16 mouse cellular contexts compared by ENCODE assay signal in the genomic region with DNA sequence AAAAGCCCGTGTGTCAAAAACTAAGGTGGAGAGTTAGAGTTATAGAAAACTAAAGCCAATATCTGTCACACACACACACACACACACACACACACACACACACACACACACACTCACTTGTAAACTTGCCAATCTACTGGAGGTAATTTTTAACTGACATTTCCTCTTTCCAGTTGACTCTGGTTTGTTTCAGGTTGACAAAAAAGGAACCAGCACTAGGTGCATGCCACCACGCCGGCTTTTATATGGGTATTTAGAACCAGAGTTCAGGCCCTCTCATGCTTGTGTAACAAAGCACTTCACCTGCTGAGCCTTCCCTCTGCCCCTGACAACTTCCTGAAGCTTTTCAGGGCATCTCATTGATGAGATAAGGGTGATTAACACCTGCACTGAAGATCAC.
"Had no signal": no experiment of that assay in that cellular context is flagged by ENCODE, and none has a peak within 500 bp of the region (broad histone marks: within the 10 kb centered on the region; RNA-seq: fewer than 3 reads in every experiment).

No protein-coding gene starts in this region.

- H3K4me3 ChIP-seq: intestine, embryonic 15.5 days; layer of hippocampus, adult 2 months; limb, embryonic 13.5 days; liver, embryonic 15.5 days; midbrain, embryonic 13.5 days; myocyte; neural tube, embryonic 15.5 days had no signal

- DNase-seq: left cerebral cortex, postnatal 4 days; lung, embryonic 14.5 days; lung, postnatal 10 days; right cerebral cortex, adult 18-20 months; right cerebral cortex, postnatal 25 days; thymus, postnatal 4 days had no signal

- H3K27ac ChIP-seq: intestine, embryonic 15.5 days; layer of hippocampus, adult 2 months; limb, embryonic 13.5 days; liver, embryonic 15.5 days; macrophage; midbrain, embryonic 13.5 days; neural tube, embryonic 15.5 days; stomach, postnatal 0 days had no signal

- H3K4me1 ChIP-seq: intestine, embryonic 15.5 days; liver, embryonic 15.5 days had no signal

- H3K9ac ChIP-seq: intestine, embryonic 15.5 days; limb, embryonic 13.5 days; liver, embryonic 15.5 days; lung, embryonic 14.5 days; midbrain, embryonic 13.5 days; neural tube, embryonic 15.5 days had no signal

- H3K9me3 ChIP-seq: intestine, embryonic 15.5 days; limb, embryonic 13.5 days; liver, embryonic 15.5 days; midbrain, embryonic 13.5 days; neural tube, embryonic 15.5 days had no signal

- H3K4me2 ChIP-seq: intestine, embryonic 15.5 days; limb, embryonic 13.5 days; liver, embryonic 11.5 days; liver, embryonic 15.5 days; lung, embryonic 14.5 days; neural tube, embryonic 15.5 days had no signal

- H3K36me3 ChIP-seq: intestine, embryonic 15.5 days; limb, embryonic 13.5 days; liver, embryonic 15.5 days; midbrain, embryonic 13.5 days; neural tube, embryonic 15.5 days had no signal

- ATAC-seq: intestine, embryonic 15.5 days; midbrain, embryonic 13.5 days had no signal

- H3K27me3 ChIP-seq: intestine, embryonic 15.5 days; liver, embryonic 15.5 days; neural tube, embryonic 15.5 days had no signal
